Mouse (Mus musculus): ENCODE data around the gene Actl6a.

Gene Actl6a

DNA sequence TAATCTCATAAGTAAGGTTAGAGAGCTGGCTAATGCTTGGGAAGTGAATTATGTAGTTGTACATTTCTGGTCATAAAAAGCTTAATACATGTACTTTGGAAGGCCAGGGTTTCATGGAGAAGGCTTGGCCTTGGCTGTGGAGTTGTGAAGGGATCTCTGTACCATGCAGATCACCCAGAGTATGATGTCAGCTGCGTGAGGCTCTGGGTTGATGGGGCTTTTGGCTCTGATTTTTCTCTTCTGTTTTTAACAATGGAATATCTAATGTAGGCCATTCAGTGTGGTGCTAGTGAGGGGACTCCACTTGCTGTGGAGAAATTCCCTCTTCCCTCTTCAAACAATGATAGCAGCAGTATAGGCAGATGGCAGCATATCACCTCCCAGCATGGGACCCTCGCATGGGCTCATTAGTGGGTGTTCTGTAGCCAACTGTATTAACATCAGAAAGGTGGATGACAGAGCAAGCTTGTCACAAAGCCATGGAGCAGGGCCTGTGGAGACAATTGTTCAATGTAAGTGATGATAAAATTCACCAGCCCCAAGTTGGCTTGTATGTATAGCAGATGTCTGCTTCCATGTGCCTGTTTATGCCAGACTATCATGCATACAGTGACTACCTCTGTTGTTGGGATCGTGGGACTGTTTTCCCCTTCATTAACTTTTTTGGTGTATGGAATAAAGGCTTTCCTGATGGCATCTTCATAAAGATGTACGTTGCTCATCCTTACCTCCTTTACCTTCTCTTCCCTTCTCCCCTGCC, 43.9 kb downstream of the Actl6a start:
- no peak for DNase-seq (ENCODE audit: low read depth)

- no peak for DNase-seq (ENCODE audit: low read depth)
Observed at GRCm38 (mm10) chr3:32754384-32754915, 48.4 kb downstream of the Actl6a start.

GRCm38 (mm10) chr3:32759212-32759611, 53.1 kb downstream of the Actl6a start:
- no peak for DNase-seq (ENCODE audit: low read depth)

DNA sequence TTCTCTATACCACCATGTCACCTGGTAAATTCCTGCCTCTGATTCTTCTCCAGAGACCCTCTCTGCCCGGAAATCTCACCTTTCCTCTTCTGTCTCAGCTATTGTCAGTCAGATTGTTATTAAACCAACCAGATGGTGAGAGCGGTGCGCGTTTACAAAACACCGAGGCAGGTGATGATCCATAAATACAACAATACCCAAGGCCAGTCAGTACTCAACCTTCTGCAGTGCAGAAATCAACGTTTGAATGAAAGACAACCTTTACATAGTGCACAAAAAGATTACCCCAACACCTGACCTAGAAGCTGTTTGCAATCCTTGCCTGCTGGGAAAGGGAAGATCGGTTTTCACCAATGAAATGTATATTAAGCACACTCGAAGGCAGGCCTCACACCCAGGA, 56.9 kb downstream of the Actl6a start:
- DNase-seq (ENCODE audit: low read depth) = no peak

DNA sequence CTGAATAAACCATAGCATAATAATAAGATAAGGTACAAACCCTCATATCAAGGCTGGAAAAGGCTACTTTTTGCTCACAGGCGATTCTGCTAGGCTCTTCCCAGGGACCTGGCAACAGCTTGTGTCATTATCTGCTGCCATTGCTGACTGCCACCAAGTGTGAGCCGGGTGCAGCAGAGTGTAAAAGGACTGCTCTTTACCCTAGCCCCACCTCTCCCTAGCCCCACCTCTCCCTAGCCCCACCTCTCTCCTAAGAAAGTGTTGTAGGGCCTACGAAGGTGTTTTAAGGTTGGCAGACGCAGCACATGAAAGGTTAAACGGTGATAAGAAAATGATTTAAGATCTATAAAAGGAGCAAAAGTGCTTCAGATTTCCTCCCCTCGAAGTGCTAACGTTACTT, 57.8 kb downstream of the Actl6a start:
- DNase-seq (ENCODE audit: low read depth) = no peak

- peak; percentile 6 for DNase-seq (ENCODE audit: low read depth)
Observed at GRCm38 (mm10) chr3:32770781-32771180, 64.7 kb downstream of the Actl6a start.
